Mouse (Mus musculus): ENCODE results near the gene Tgtp2. TPM values are rescaled to one million over a fixed set of nuclear protein-coding genes. Genes with fewer than 3 reads are reported as not detected.
"Not testable (repeated sequence)": the region's sequence is repeated elsewhere in the genome, so short reads cannot be mapped to it uniquely, and the experiment has no call there.

Tgtp2 gene
- 1 to 10 TPM; 1.5 to 6.8 (median 3.8) TPM for total RNA-seq (2022)

- DNase-seq: not testable (repeated sequence)
Measured at GRCm38 (mm10) chr11:49063713-49064469, at the start of gene Tgtp2. Tgtp2 (minus strand) TSS chr11:49064206.

GRCm38 (mm10) chr11:49112624-49113219 lies 48.7 kb upstream of the Tgtp2 start:
- no peak for DNase-seq

- DNase-seq: no peak
Measured at GRCm38 (mm10) chr11:49111000-49111399, 47.0 kb upstream of the Tgtp2 start.

- DNase-seq: no peak
Measured at GRCm38 (mm10) chr11:49108833-49109232, 44.8 kb upstream of the Tgtp2 start.

GRCm38 (mm10) chr11:49107650-49108537 lies 43.9 kb upstream of the Tgtp2 start:
- no peak for DNase-seq

GRCm38 (mm10) chr11:49105752-49106151 lies 41.7 kb upstream of the Tgtp2 start:
- DNase-seq: no peak

- peak; percentile 74 for DNase-seq
Measured at GRCm38 (mm10) chr11:49103047-49103693, 39.2 kb upstream of the Tgtp2 start.

GRCm38 (mm10) chr11:49101500-49101899 lies 37.5 kb upstream of the Tgtp2 start:
- DNase-seq: no peak

- no peak for DNase-seq
Measured at GRCm38 (mm10) chr11:49100409-49100808, 36.4 kb upstream of the Tgtp2 start.

- no peak for DNase-seq
Measured at GRCm38 (mm10) chr11:49095367-49095766, 31.4 kb upstream of the Tgtp2 start.

GRCm38 (mm10) chr11:49093861-49094660 lies 30.1 kb upstream of the Tgtp2 start:
- DNase-seq: no peak

GRCm38 (mm10) chr11:49092786-49093185 lies 28.8 kb upstream of the Tgtp2 start:
- DNase-seq: no peak

GRCm38 (mm10) chr11:49092053-49092586 lies 28.1 kb upstream of the Tgtp2 start:
- no peak for DNase-seq

GRCm38 (mm10) chr11:49091171-49091570 lies 27.2 kb upstream of the Tgtp2 start:
- no peak for DNase-seq

GRCm38 (mm10) chr11:49090551-49090950 lies 26.5 kb upstream of the Tgtp2 start:
- no peak for DNase-seq

GRCm38 (mm10) chr11:49089735-49090507 lies 25.9 kb upstream of the Tgtp2 start:
- DNase-seq: no peak

GRCm38 (mm10) chr11:49088990-49089652 lies 25.1 kb upstream of the Tgtp2 start:
- no peak for DNase-seq

GRCm38 (mm10) chr11:49087830-49088616 lies 24.0 kb upstream of the Tgtp2 start:
- DNase-seq: no peak

- DNase-seq: no peak
Measured at GRCm38 (mm10) chr11:49086858-49087361, 22.9 kb upstream of the Tgtp2 start.
